Mouse (Mus musculus) gastrocnemius, adult 18-20 months (tissue): ENCODE results near the gene Ccdc12. TPM values are rescaled to one million over a fixed set of nuclear protein-coding genes. Genes with fewer than 3 reads are reported as not detected.

Experiments
- DNase-seq: peaks from one replicate; pipeline ENCODE4 v3.0.0; 2021; ENCODE audit warnings: low spot score
- total RNA-seq, 2 experiments: library from RNA; stranded (reverse); gene quantifications; 2 replicates each; pipeline ENCODE4 v1.2.3; 2021

Gene Ccdc12
- total RNA-seq, 2 experiments from 2014 or later, result 42.4 to 45.8 TPM

DNA sequence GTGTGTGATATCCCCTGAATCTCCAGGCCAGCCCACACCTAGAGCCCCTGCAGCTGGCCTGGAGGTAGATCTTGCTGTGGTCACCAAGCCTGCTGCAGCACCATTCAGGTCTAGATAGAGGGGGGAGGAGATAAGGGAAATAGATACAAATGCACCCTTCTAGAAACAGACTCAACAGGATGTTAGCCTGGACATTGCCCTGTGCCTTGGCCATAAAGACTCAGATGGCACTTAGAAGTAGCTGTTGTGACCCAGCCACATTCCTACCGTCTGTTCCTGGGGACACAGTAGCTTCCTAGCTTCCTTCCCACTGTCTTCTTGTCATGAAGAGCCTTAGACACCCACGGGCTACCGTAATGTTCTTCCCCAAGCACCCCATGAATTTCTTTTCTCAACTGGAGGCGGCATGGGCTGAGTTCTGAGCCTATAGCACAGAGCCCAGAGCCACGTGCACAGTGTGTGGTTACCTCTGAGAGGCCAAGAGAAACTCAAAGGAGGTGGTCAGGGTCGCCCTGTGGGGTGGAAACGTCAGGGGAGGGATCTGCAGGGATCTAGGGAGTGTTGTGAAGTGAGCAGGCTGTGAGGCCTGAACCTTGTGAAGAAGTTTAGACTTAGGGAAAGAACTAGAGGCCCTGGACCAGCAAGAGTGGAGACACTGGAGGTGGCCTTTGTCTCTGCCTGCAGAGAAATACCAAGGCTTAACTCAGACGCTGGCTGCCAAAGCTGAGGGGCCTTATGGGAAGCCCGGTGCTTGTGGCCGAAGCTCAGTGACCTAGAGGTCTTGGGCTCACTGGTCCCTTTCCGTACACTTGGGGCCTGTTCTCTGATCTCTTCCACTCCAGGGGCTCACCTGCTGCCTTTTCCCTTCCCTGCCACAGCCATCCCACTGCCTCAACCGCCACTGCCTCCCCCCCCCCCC lies 45.1 kb downstream of the Ccdc12 start:
- DNase-seq, result no peak

DNA sequence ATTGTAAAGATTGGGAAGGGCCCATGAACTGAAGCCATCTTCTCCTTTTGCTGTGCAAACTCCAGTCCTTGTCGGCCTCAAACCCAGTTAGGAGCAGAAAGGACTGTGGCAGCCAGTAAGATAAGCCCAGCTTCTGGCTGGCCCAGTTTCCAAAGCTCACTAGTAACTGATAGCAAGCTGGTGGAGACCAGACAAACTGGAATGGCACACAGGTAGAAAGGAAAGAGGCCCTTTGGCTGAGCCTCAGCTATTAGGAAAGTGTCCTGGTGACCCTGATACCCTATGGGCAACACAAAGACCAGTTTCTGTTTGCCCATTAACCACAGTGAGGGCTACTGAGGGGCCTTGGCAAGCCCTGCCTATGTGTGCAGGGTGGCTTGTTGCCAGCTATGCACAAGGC lies 46.5 kb downstream of the Ccdc12 start:
- DNase-seq, result no peak

DNA sequence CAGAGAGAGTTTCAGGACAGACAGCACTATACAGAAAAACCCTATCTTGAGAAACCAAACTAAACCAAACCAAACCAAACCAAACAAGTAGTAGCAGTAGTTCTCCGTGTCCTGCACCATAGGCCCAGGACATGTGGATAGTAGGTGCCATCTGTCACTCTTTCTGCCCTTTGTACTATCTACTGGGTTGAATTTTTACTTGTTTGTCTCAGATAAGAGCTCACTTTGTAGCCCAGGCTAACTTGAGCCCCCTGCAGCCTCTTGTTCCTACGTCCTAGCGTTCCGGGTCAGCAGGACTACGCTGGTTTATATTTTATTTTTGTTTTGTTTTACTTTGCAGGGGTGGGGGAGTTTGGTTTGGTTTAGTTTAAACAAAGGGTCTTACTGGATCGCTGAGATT lies 47.6 kb downstream of the Ccdc12 start:
- no peak for DNase-seq

DNA sequence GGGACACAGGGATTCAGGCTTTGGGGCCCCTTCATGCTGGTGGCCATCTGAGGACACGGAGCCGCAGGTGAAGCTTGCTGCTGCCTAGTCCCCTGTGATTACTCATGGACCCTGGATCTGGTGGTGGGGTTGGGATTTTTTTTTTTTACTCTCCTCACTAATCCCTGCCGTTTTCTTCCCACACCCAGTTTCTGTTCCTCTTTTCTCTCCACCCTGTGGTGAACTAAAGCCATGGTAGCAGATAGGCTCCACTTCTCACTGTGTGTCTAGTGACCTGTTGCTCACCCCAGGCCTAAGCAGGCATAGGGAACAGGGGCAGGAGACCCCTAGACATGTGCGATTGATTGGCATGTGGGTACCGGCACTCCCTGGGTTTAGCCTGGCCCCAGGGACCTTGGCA lies 50.5 kb downstream of the Ccdc12 start:
- DNase-seq, result no peak

DNA sequence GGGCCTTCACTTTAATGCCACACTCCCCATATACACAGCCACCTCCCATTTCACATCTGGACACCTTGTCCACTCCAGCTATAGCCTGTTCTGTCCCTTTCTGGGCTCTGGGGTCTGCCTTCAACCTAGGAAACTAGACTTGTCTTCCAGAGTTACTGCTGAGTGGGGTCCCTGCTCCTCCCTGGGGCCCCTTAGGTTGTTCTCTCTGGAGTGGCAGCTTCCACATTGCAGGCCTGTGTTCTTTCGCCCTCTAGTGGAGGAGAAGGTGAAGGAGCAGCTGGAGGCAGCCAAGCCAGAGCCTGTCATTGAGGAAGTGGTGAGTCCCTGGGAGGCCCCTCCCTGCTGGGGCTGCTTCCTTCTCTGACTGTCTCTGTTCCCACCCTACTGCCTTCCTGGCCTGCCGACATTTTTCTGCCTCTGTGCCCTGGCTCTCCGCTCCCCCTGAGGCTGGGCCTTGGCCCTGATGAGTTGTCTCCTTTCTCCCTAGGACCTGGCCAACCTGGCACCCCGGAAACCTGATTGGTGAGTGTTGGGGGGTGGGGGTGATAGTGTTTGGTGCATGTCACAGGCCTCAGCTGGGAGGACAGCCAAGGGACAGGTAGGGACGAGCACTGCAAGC lies 53.4 kb downstream of the Ccdc12 start:
- peak; percentile 83 for DNase-seq

DNA sequence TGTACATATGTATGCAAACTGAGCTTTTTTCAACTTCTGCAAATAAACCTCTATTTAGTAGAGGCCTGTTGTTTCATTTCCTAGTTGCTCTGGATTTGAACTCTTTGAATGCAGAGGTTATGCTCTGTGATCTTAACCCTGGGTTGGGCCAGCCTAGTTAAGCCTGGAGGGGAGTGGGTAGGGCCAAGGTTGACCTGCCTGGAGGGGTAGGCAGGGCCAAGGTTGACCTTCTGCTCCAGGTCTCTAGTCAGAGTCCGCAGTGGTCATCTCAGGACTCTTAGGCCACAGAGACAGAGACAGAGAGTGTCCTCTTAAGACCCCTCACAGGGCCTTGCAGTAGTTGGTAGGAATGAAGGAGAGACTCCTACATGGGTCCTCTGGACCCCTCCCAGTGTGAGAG lies 55.2 kb downstream of the Ccdc12 start:
- DNase-seq, result no peak

DNA sequence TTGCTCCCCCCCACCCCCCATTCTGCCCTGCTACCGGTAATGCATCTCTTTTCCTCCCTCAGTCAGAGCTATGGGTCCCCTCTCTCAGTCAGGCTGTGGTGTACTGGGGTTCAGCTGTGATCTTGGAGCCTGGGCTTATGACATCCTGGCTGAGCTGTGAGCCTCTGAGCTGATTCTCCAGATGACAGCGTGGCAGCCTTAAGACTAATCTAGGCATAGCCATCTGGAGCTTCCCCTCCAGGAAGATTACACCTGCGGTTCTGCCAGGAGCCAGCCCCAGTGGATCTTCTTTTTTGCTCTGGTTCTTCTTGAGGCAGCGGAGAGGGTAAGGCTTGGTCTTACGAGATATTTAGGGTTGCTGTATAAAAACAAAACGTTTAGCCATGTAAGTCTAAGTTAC lies 55.7 kb downstream of the Ccdc12 start:
- no peak for DNase-seq

DNA sequence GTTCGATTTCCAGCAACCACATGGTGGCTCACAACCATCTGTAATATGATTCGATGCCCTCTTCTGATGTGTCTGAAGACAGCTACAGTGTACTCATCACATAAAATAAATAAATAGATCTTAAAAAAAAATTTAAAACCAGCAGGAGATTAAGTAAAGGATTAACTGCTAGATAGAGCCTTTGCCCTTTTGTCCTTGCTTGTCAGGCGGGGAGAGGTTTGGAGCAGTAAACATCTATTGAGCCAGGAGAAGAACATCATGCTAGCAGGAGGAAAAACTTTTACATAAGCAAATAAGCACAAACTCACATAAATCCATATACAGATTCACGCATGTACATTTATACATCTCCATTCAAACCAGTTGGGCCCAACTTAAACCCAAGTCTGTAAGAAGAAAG lies 56.2 kb downstream of the Ccdc12 start:
- DNase-seq, result no peak

DNA sequence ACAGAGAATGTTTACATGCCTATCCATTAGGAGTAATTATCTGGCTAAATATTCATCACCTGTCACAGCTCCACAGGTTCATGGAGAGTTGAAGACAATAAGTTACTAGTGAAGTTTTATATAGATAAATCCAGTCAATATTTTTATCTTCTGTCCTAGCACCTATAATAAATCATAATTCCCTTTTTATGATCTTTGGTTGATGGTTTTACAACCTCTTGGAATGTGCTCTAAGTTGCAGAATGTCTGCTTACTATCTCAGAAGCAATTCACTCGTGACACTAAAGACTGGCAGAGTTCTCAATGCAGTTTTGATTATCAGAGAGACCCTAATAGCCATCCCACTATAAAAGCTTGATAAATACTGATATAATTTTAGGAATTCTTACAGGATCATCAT lies 57.1 kb downstream of the Ccdc12 start:
- DNase-seq, result no peak

DNA sequence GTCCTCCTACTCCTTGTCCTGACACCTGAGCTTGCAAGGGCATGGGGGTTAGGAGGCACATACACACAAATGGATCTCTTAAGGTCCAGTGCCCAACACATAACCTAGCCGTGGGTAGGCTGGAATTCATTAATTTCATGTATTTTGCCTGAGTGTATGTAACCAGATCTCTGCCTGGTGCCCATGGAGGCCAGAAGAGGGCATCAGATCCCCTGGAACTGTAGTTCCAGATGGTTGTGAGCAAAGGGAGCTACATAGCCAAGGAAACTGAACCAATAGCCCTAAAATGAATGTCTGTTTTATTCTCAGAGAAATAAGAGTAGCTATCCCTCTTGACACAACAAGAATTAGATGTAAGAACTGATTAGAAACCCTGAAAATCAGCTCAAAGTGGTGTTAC lies 59.1 kb downstream of the Ccdc12 start:
- no peak for DNase-seq

DNA sequence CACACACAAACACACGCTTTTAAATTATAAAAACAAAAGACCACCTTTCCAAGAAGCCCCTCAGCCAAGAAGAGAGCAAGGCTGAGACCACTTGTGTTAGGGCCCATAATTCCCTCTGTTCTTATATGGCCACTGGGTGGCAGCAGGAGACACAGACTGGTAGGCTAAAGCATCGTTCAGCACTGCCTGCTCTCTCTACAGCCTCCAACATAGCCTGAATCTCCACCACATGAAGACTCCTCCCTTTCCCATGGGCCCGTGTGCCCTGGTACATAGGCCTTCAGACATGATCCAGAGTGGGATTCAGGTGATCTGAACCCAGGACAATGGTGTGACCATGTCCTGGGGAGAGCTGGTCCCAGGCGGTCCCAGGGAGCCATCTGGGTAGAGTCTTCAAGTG lies 60.5 kb downstream of the Ccdc12 start:
- DNase-seq, result peak; percentile 68

DNA sequence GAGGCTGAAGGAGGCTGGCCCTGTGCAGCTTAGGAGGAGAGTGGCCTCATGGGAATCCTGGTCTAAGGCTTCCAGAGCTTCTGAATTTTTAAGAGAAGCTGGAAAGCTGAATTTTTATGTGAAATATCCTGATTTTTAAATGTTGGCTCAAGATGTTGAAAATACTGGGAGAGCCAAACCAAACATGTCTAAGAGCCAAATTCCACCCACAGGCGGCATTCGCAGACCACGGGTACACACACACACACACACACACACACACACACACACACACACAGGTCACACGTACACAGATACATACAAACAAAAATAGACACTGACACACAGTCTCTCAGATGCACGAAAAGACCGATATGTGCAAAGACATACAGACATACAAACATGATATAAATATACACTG lies 61.8 kb downstream of the Ccdc12 start:
- no peak for DNase-seq

DNA sequence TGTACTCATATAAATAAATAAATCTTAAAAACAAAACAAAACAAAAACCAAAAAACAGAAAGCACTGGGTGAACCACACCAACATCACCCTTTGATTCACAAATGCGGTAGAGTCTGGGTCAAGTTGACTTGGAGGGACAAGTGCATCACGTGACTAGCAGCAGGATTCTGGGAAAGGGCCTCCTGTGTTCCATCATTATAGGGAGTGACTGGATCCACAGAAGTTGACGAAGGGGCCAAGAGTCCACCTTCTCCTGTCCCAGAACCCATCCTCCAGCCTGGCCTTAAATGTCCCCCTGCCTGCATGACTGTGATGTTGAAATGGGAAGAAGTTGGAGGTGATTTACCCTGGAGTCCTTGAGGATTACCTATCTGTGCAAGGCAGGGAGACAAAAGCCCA lies 62.5 kb downstream of the Ccdc12 start:
- DNase-seq, result no peak

DNA sequence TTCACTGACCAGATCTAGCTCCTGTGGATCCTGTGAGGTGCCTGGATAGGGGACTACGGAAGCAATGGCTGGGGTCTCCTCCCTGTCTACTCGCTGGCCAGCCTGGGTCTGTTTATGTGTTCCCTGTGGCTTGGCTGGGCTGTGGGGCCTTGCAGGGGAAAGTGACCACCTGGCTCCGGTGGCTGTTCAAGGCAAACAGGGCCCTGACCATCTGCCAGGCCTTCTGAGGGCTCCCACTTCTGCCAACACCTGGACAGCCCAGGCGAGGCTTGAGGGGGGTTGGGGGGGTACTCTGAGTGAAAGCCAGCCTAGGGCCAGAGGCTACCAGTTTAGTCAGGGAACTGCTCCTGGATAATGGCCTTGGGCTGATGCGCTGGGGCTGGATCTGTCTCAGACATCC lies 63.7 kb downstream of the Ccdc12 start:
- no peak for DNase-seq

DNA sequence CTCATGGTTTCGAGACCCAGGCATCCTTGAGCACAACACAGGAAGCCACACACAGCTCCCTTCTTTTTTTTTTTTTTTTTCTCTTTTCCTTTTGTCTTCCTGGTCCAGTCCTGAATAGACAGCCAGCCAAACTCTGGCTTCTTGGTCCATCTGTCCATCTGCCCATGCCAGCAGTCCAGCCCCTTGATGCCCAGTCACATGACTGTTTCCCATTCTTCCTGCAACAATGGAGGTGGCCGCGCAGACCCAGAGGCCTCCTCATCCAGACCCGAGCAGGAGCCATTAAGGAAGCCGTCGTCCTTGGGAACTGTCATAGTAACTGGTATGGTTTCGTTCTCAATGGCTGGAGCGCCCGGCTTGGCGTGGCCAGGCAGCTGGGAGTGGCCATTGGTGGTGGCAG lies 65.8 kb downstream of the Ccdc12 start:
- DNase-seq, result no peak

DNA sequence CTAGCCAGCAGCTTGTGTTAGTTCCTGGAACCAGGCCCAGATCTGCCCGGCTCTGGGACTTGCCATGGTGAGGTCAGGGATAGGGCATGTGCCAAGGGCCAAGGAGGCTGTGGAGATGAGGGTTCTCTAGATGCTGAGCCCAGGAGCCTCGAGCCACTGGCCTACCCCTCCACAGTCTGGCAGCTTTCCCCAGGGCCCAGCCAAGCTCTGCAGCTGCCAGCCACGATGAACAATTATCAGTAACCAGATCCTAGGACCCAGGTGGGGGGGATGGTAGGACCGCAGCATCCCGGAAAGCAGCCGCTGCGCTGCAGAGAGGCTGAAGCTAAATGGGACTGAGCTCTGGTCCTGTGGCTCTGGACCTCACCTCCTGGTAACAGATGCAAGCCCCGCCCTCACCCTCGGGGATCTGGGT lies 69.4 kb downstream of the Ccdc12 start:
- DNase-seq, result peak; percentile 22

DNA sequence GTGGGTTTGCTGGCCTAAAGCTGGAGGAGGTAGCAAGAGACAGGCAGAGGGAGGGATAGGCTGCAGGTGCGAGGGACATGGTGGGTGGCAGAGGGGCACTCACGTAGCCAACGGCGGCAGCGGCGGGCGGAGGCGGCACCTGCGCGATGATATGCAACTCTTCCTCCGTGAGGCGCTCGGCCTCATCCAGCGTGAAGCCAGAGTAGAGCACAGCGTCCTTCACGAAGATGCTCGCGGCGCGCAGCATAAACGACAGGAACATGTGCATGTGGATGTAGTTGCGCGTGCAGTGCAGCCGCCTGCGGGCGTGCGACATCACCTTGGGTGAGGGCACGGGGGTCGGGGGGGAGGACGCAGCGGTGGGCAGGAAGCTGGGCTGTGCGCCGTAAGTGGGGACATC lies 70.6 kb downstream of the Ccdc12 start:
- no peak for DNase-seq

DNA sequence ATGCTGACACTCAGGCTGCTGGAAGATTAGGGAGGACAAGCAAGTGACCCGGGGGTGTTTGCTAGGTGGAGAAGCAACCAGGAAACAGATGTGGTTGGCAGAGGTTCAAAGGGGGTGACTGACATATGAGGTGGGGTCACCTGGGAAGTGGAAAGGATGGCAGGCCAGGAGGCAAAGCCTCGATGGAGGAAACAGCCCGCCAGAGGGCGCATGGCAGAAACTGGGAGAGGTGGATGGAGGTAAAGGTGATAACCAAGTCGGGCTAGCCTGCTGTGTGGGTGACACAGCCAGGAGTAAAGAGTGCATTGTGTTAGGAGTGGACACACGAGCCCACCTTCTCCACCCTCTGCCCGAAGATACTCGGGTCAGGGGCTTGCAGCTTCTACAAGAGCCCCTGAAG lies 73.5 kb downstream of the Ccdc12 start:
- DNase-seq, result peak; percentile 37

DNA sequence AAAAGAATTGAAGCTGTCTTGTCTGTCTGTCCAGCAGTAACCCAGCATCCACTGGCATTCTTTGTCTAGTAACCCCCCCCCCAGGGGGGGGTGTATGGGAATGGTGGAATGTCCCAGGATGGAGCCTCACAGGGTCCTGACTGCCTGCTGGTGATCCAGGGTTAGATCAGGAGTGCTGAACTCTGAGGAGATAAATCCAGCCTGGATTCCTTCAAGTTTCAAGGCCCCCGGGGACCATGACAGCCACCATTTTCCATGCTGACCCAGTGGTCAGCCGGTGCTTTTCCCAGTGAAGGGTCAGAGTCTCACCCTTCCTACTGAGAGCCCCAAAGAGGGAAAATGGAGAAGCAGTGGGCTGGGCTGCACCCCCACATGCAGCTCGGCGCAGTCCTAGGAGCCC lies 75.6 kb downstream of the Ccdc12 start:
- DNase-seq, result no peak

DNA sequence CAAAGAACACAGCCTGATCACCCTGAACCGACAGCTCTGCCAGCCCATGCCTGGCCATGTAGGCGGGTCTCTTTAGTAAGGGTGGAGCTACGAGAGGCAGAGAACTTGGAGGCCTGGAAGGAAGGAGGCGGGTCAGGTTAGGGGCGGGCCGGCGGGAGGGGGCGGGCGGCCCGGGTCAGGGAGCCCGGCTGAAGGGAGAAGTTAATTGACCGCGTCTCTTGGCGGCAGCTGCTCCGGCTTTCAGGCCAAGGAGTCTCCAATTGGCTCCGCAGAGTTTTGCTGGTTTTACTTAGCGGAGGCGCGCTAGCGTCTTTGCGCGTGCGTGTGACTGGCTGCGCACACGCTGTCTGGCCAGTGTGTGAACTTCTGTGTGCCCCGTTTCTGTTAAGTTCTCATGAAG lies 76.3 kb downstream of the Ccdc12 start:
- DNase-seq, result peak; percentile 83

DNA sequence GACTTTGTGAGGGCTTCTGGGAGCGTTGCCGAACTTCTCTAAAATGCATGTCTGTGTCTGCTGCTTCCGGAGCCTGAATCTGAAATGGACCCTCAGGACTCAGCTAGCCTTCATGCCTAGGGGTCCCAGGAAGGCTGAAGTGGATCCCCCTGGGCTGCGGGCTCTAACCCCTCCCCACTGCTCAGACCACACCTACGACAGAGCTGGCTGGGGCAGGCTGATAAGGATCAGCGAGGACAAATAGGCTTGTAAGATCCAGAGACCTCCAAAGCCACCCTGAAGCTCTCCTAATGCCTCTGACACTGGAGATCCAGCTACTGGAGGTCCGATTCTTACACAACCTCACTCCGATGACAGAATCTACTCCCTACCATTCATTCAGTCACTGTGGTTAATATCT lies 76.8 kb downstream of the Ccdc12 start:
- DNase-seq, result no peak

DNA sequence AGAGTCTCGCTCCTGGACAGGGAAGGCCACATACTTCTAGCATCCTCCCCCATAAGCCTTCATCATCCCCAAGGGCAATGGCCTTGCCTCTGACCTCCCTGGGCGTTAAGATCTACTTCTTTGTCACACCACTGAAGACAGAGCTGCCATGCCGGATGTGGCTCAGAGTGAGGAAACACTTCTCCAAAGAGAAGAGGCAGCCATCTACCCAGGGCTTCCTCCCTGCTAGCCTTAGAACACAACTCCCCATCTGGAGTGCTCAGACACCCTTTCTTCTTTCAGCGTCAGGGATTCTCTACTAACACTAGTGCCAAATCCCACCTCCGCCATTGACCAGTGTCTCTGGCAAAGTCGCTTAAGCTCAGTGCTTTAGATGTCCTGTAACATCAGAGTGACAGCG lies 77.9 kb downstream of the Ccdc12 start:
- DNase-seq, result no peak

DNA sequence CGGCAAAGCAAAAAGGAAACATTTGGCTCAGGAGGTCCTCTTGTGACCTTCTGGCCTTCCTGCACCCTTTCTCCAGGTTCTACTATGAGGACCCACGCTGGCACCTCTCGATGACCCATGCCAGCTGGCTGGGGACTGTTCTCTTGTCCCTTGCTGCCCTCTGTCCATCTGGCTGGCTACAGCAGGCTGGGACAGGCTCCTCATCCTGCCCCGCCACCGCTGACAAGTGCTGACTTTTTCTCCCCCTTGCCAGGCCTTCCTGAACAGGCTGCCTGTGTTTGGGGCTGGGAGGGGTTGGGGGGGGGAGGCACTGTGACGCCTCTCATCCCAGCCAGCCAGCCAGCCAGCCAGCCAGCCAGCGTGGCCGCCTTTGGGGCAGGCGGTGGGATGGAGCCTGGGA lies 80.1 kb downstream of the Ccdc12 start:
- DNase-seq, result no peak
